Mouse (Mus musculus) C2C12 (cell line): ENCODE results near the gene Bphl. TPM values are rescaled to one million over a fixed set of nuclear protein-coding genes. Genes with fewer than 3 reads are reported as not detected.

ENCODE experiments used
- H3K27me3 ChIP-seq: one replicate; pipeline ENCODE4 v1.6.1; 2011; ENCODE audit not compliant: control insufficient read depth, insufficient read depth, insufficient read length
- H3K36me3 ChIP-seq: one replicate; pipeline ENCODE4 v1.6.1; 2011; ENCODE audit not compliant: control insufficient read depth, insufficient read depth
- H3K4me3 ChIP-seq: one replicate; pipeline ENCODE4 v1.5.1; 2011; ENCODE audit warnings: mild to moderate bottlenecking, control low read depth; ENCODE audit not compliant: poor library complexity, insufficient read depth, severe bottlenecking
- H3K79me2 ChIP-seq: one replicate; pipeline ENCODE4 v1.6.1; 2011; ENCODE audit not compliant: control insufficient read depth, insufficient read depth
- H3K79me3 ChIP-seq: one replicate; pipeline ENCODE4 v1.6.1; 2011; ENCODE audit warnings: low read depth, control low read depth
- H3ac ChIP-seq: one replicate; pipeline ENCODE3; 2011; ENCODE audit warnings: low read depth; ENCODE audit not compliant: control insufficient read depth, insufficient read length
- CEBPB ChIP-seq: IDR thresholded peaks from one replicate; pipeline ENCODE4 v1.6.1; 2011; ENCODE audit warnings: low read depth, mild to moderate bottlenecking, control low read depth, moderate library complexity
- CTCF ChIP-seq: IDR thresholded peaks from one replicate; pipeline ENCODE4 v1.5.1; 2011; ENCODE audit not compliant: control insufficient read depth, insufficient read depth, insufficient read length
- FOSL1 ChIP-seq: IDR thresholded peaks from one replicate; pipeline ENCODE4 v1.8.0; 2011; ENCODE audit warnings: mild to moderate bottlenecking, low read length; ENCODE audit not compliant: poor library complexity, insufficient read depth, severe bottlenecking
- MAX ChIP-seq: IDR thresholded peaks from one replicate; pipeline ENCODE4 v1.6.1; 2011; ENCODE audit warnings: mild to moderate bottlenecking, control low read depth
- MYOD1 ChIP-seq: IDR thresholded peaks from one replicate; pipeline ENCODE4 v1.6.1; 2011; ENCODE audit warnings: low read depth; ENCODE audit not compliant: control insufficient read depth, insufficient read length
- MYOG ChIP-seq: IDR thresholded peaks from one replicate; pipeline ENCODE4 v1.6.1; 2011; ENCODE audit not compliant: control insufficient read depth, insufficient read length; ENCODE audit errors: extremely low read depth
- USF1 ChIP-seq: IDR thresholded peaks from one replicate; pipeline ENCODE4 v1.6.1; 2011; ENCODE audit warnings: low read depth, mild to moderate bottlenecking, control low read depth, moderate library complexity
- polyA plus RNA-seq: library from polyadenylated mRNA; unstranded; fragments of >200 nt; fragmentation: generic; extraction: Trizol; gene quantifications from one replicate; pipeline ENCODE4 v1.2.1, GENCODE M21; 2012; ENCODE audit warnings: missing spikeins

Gene Bphl
- polyA plus RNA-seq, 1 experiment = 11.7 TPM

GRCm38 (mm10) chr13:34007234-34007633, 30.2 kb upstream of the Bphl start:
- Histone ChIP-seq H3K79me2 (peaks cover 60% of the 10 kb centered on the region), H3K4me3 (no peak overlapping the region), H3K27me3 (no peaks in the 10 kb centered on the region), H3K36me3 (peaks cover 34% of the 10 kb centered on the region), H3ac (no peak overlapping the region), H3K79me3 (peaks cover 31% of the 10 kb centered on the region)
- TF ChIP-seq MAX = no peak
- TF ChIP-seq CEBPB = no peak
- TF ChIP-seq CTCF = no peak
- TF ChIP-seq USF1 = no peak
- TF ChIP-seq MYOG = no peak
- TF ChIP-seq MYOD1 = no peak
- TF ChIP-seq FOSL1 = no peak

- Histone ChIP-seq H3K27me3 (no peaks in the 10 kb centered on the region), H3K4me3 (no peak overlapping the region), H3K79me3 (no peaks in the 10 kb centered on the region), H3K79me2 (no peaks in the 10 kb centered on the region), H3ac (no peak overlapping the region), H3K36me3 (peaks cover 92% of the 10 kb centered on the region)
- TF ChIP-seq MYOG (no peak), FOSL1 (no peak), MAX (no peak), CEBPB (no peak), USF1 (no peak), MYOD1 (no peak), CTCF (no peak)
Observed at GRCm38 (mm10) chr13:34016927-34017569, 20.3 kb upstream of the Bphl start.

- TF ChIP-seq MYOG = no peak
- no peak for TF ChIP-seq CEBPB
- TF ChIP-seq CTCF = no peak
- TF ChIP-seq USF1 = no peak
- TF ChIP-seq MYOD1 = no peak
- no peak for TF ChIP-seq FOSL1
- no peak for TF ChIP-seq MAX
- no peaks in the 10 kb centered on the region for H3K79me3 ChIP-seq
- H3K79me2 ChIP-seq = no peaks in the 10 kb centered on the region
- H3ac ChIP-seq = no peak overlapping the region
- no peak overlapping the region for H3K4me3 ChIP-seq
- no peaks in the 10 kb centered on the region for H3K27me3 ChIP-seq
- H3K36me3 ChIP-seq = peaks cover 91% of the 10 kb centered on the region
Observed at GRCm38 (mm10) chr13:34018521-34018920, 18.9 kb upstream of the Bphl start.

- Histone ChIP-seq H3K27me3 (no peaks in the 10 kb centered on the region), H3K79me3 (no peaks in the 10 kb centered on the region), H3K36me3 (peaks cover 71% of the 10 kb centered on the region), H3ac (no peak overlapping the region), H3K4me3 (no peak overlapping the region), H3K79me2 (no peaks in the 10 kb centered on the region)
- TF ChIP-seq CTCF (no peak), MYOD1 (no peak), FOSL1 (no peak), MAX (no peak), USF1 (no peak), MYOG (no peak), CEBPB (no peak)
Observed at GRCm38 (mm10) chr13:34021998-34022397, 15.4 kb upstream of the Bphl start.

GRCm38 (mm10) chr13:34032041-34032440, 5.4 kb upstream of the Bphl start:
- Histone ChIP-seq H3K79me3 (peaks cover 1% of the 10 kb centered on the region), H3ac (no peak overlapping the region), H3K4me3 (no peak overlapping the region), H3K36me3 (peaks cover 71% of the 10 kb centered on the region), H3K79me2 (no peaks in the 10 kb centered on the region), H3K27me3 (no peaks in the 10 kb centered on the region)
- TF ChIP-seq MYOD1 (no peak), CTCF (no peak), MAX (no peak), FOSL1 (no peak), USF1 (no peak), MYOG (no peak), CEBPB (no peak)

- TF ChIP-seq CTCF (no peak), FOSL1 (no peak), USF1 (no peak), MAX (no peak), MYOG (no peak), MYOD1 (no peak), CEBPB (no peak)
- H3K79me2 ChIP-seq = peaks cover 9% of the 10 kb centered on the region
- no peak overlapping the region for H3K4me3 ChIP-seq
- no peak overlapping the region for H3ac ChIP-seq
- H3K27me3 ChIP-seq = no peaks in the 10 kb centered on the region
- no peaks in the 10 kb centered on the region for H3K79me3 ChIP-seq
- peaks cover 37% of the 10 kb centered on the region for H3K36me3 ChIP-seq
Observed at GRCm38 (mm10) chr13:34035424-34035823, 2.0 kb upstream of the Bphl start.
